Mouse (Mus musculus) neural tube, embryonic 11.5 days (tissue): ENCODE data around the gene Cmah. TPM values are rescaled to one million over a fixed set of nuclear protein-coding genes. Genes with fewer than 3 reads are reported as not detected.

Experiments used
- ATAC-seq: fragments of 200-750 bp; cut with Nextera tagmentation; 2 replicates; pipeline ENCODE4 v1.8.0; 2017; ENCODE audit warnings: moderate number of reproducible peaks, mild to moderate bottlenecking, moderate TSS enrichment, moderate library complexity; ENCODE audit not compliant: insufficient read depth, low FRiP score, low TSS enrichment
- DNase-seq: peaks from one replicate; pipeline ENCODE4 v3.0.0-alpha.2; 2015; ENCODE audit warnings: low spot score
- H3K27ac ChIP-seq: fragments of 300-500 bp; sonication (generic); 2 replicates; pipeline ENCODE4 v1.5.1; 2014; ENCODE audit warnings: low read depth, mild to moderate bottlenecking, low read length
- H3K27me3 ChIP-seq: fragments of 300-500 bp; sonication (generic); 2 replicates; pipeline ENCODE4 v1.6.1; 2014; ENCODE audit warnings: mild to moderate bottlenecking, low read length, mixed read lengths; ENCODE audit not compliant: control insufficient read depth, insufficient read depth
- H3K36me3 ChIP-seq: fragments of 300-500 bp; sonication (generic); 2 replicates; pipeline ENCODE4 v1.6.1; 2014; ENCODE audit warnings: mild to moderate bottlenecking, low read length, moderate library complexity, mixed read lengths; ENCODE audit not compliant: control insufficient read depth, insufficient read depth
- H3K4me1 ChIP-seq: fragments of 300-500 bp; sonication (generic); 2 replicates; pipeline ENCODE4 v1.6.1; 2014; ENCODE audit warnings: low read length, mixed read lengths; ENCODE audit not compliant: control insufficient read depth, insufficient read depth
- H3K4me2 ChIP-seq: fragments of 300-500 bp; sonication (generic); 2 replicates; pipeline ENCODE4 v1.6.1; 2014; ENCODE audit warnings: low read depth, mild to moderate bottlenecking, moderate library complexity
- H3K4me3 ChIP-seq: fragments of 300-500 bp; sonication (generic); 2 replicates; pipeline ENCODE4 v1.5.1; 2014; ENCODE audit warnings: low read depth, low read length
- H3K9ac ChIP-seq: fragments of 300-500 bp; sonication (generic); 2 replicates; pipeline ENCODE4 v1.6.1; 2014; ENCODE audit warnings: mild to moderate bottlenecking, low read length
- H3K9me3 ChIP-seq: fragments of 300-500 bp; sonication (generic); 2 replicates; pipeline ENCODE4 v1.6.1; 2016; ENCODE audit warnings: low read length; ENCODE audit not compliant: control insufficient read depth
- WGBS: fragments of 180-500 bp; shearing (Covaris S2); extraction: QIAGEN DNeasy Blood & Tissue Kit; methylation state at CpG from one replicate; pipeline ENCODE4 v1.1.7; 2014; 5-methylcytosine and 5-hydroxymethylcytosine counted together
- polyA plus RNA-seq: library from polyadenylated mRNA; unstranded; fragments of >200 nt; fragmentation: Nextera tagmentation; extraction: Ambion mirVana; gene quantifications from 2 replicates; pipeline ENCODE4 v1.2.1, GENCODE M21; 2014

Cmah gene
- polyA plus RNA-seq, 1 experiment from 2014 or later: 0.34 TPM

GRCm38 (mm10) chr13:24418024-24418423 lies 90.8 kb downstream of the Cmah start:
- H3K4me2 ChIP-seq: no peak overlapping the region

DNA sequence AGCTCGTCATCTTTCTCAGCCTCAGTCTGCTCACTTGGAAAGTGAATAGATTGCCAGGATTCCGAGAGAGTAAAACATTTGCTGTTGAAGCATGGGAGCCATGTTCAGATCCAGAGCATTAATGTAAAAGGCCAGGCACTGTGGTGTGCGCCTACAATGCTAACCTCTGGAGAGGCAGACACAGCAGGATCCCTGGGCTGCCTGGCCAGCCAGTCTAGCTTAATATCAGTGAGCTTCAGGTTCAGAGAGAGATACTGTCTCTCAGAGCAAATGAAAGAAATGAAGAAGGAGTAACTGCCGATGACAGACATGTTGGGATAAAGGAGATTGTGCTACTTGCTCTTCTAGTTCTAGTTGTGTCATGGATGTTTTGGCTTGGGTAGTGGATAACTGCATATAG lies 91.6 kb downstream of the Cmah start:
- no peak overlapping the region for H3K4me3 ChIP-seq
- no peaks in the 10 kb centered on the region for H3K27me3 ChIP-seq

More at GRCm38 (mm10) chr13:24418024-24418423, 90.8 kb downstream of the Cmah start:
- WGBS: 78% methylated on average over 1 of the region's 1 CpGs
- no peak overlapping the region for H3K27ac ChIP-seq
- H3K4me1 ChIP-seq: no peaks in the 10 kb centered on the region
- ATAC-seq: no peak
- H3K9me3 ChIP-seq: no peaks in the 10 kb centered on the region
- no peak overlapping the region for H3K4me3 ChIP-seq
- no peak for DNase-seq
- no peaks in the 10 kb centered on the region for H3K36me3 ChIP-seq
- no peak overlapping the region for H3K9ac ChIP-seq
- no peaks in the 10 kb centered on the region for H3K27me3 ChIP-seq

GRCm38 (mm10) chr13:24419560-24420250 lies 92.5 kb downstream of the Cmah start:
- Histone ChIP-seq H3K4me2 (no peak overlapping the region), H3K27me3 (no peaks in the 10 kb centered on the region), H3K4me1 (no peaks in the 10 kb centered on the region), H3K27ac (no peak overlapping the region), H3K36me3 (no peaks in the 10 kb centered on the region), H3K9me3 (no peaks in the 10 kb centered on the region), H3K4me3 (no peak overlapping the region), H3K9ac (no peak overlapping the region)
- DNase-seq: no peak
- ATAC-seq: no peak
- 87% methylated on average over 13 of the region's 13 CpGs for WGBS

More for the DNA sequence above, 91.6 kb downstream of the Cmah start:
- H3K36me3 ChIP-seq: no peaks in the 10 kb centered on the region
- 84% methylated on average over 4 of the region's 4 CpGs for WGBS
- ATAC-seq (no peak), DNase-seq (no peak)
- no peak overlapping the region for H3K27ac ChIP-seq
- no peaks in the 10 kb centered on the region for H3K9me3 ChIP-seq
- H3K4me1 ChIP-seq: no peaks in the 10 kb centered on the region
- H3K4me2 ChIP-seq: no peak overlapping the region
- no peak overlapping the region for H3K9ac ChIP-seq

GRCm38 (mm10) chr13:24421987-24422386 lies 94.8 kb downstream of the Cmah start:
- Histone ChIP-seq H3K4me1 (no peaks in the 10 kb centered on the region), H3K27me3 (no peaks in the 10 kb centered on the region), H3K4me3 (no peak overlapping the region), H3K27ac (no peak overlapping the region), H3K4me2 (no peak overlapping the region), H3K36me3 (no peaks in the 10 kb centered on the region), H3K9ac (no peak overlapping the region), H3K9me3 (no peaks in the 10 kb centered on the region)
- WGBS: 50% methylated on average over 3 of the region's 3 CpGs
- ATAC-seq: no peak
- no peak for DNase-seq

DNA sequence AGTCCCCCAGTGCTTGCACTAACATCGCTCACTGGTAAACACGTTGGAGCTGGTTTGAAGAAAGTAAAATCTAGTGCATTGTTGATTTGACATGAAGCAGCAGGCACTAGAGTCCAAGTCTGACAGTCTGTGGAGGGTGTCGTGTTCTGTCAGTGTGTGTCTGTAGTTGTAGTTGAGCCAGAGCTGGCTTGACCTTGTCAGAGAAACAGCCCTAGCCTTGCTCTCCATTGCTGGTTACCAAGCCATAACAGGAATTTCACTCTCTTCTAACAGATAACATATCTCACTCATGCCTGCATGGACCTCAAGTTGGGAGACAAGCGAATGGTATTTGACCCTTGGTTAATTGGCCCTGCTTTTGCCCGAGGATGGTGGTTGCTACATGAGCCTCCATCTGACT lies 103.0 kb downstream of the Cmah start:
- DNase-seq: no peak
- Histone ChIP-seq H3K4me3 (no peak overlapping the region), H3K4me1 (no peaks in the 10 kb centered on the region), H3K9me3 (no peaks in the 10 kb centered on the region), H3K36me3 (no peaks in the 10 kb centered on the region), H3K27me3 (no peaks in the 10 kb centered on the region), H3K9ac (no peak overlapping the region), H3K4me2 (no peak overlapping the region), H3K27ac (no peak overlapping the region)
- 84% methylated on average over 5 of the region's 5 CpGs for WGBS
- no peak for ATAC-seq

GRCm38 (mm10) chr13:24431593-24431992 lies 104.4 kb downstream of the Cmah start:
- no peak overlapping the region for H3K4me3 ChIP-seq
- no peaks in the 10 kb centered on the region for H3K9me3 ChIP-seq
- H3K9ac ChIP-seq: no peak overlapping the region
- ATAC-seq (no peak), DNase-seq (no peak)
- H3K4me1 ChIP-seq: no peaks in the 10 kb centered on the region
- H3K27ac ChIP-seq: no peak overlapping the region
- 79% methylated on average over 3 of the region's 3 CpGs for WGBS
- no peaks in the 10 kb centered on the region for H3K36me3 ChIP-seq
- H3K27me3 ChIP-seq: no peaks in the 10 kb centered on the region
- H3K4me2 ChIP-seq: no peak overlapping the region

GRCm38 (mm10) chr13:24442272-24442671 lies 115.1 kb downstream of the Cmah start:
- H3K4me1 ChIP-seq: no peaks in the 10 kb centered on the region
- 55% methylated on average over 6 of the region's 6 CpGs for WGBS
- ATAC-seq (no peak), DNase-seq (no peak)
- H3K27me3 ChIP-seq: no peaks in the 10 kb centered on the region
- H3K9ac ChIP-seq: no peak overlapping the region
- H3K27ac ChIP-seq: no peak overlapping the region
- H3K4me2 ChIP-seq: no peak overlapping the region
- H3K36me3 ChIP-seq: no peaks in the 10 kb centered on the region
- no peak overlapping the region for H3K4me3 ChIP-seq
- H3K9me3 ChIP-seq: no peaks in the 10 kb centered on the region

DNA sequence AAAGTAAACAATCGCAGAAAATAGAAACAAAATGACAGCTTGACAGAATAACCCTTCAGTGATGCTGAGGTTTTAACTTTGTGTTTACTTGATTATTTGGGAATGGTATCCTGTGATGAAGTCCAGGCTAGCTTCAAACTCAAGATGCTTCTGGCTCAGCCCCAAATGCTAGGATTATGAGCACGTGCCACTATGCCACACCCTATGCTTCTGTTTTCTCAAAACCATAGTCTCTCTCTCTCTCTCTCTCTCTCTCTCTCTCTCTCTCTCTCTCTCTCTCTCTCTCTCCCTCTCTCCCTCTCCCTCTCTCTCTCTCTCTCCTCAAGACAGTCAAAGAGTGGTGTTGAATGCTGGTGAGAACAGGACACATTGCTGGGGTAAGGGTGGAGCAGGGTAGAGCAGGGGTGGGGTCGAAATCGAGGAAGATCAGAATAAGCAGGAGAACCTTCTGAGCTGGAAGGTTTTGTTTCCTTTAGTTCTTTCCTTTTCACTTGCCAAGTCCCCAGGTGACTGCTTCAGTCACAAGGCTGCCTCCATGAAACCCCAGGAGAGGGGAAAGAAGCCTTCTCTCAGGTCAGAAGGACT lies 116.7 kb downstream of the Cmah start:
- H3K9me3 ChIP-seq: no peaks in the 10 kb centered on the region
- DNase-seq (no peak), ATAC-seq (no peak)
- no peaks in the 10 kb centered on the region for H3K27me3 ChIP-seq
- H3K27ac ChIP-seq: no peak overlapping the region
- H3K4me2 ChIP-seq: no peak overlapping the region
- H3K36me3 ChIP-seq: no peaks in the 10 kb centered on the region
- WGBS: 84% methylated on average over 4 of the region's 4 CpGs
- no peak overlapping the region for H3K4me3 ChIP-seq
- H3K9ac ChIP-seq: no peak overlapping the region
- no peaks in the 10 kb centered on the region for H3K4me1 ChIP-seq

DNA sequence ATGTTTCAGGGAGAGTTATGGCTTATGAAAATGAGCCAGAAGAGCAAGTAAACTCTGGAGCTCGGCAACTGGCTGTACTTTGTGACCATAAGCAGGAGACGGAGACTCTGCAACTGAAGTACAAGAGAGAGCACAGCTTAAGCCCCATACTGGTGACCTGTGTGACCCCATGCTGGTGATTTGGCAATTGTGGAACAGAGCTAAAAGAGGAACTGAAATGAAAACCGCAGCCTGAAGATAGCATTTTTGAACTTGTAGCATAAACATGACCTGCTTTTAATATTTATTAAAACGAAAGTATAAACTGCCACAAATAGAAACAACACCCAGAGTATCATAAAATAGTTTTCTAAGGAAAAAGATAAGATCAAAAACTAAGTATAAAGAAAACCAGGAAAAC lies 117.5 kb downstream of the Cmah start:
- Histone ChIP-seq H3K4me1 (no peaks in the 10 kb centered on the region), H3K9ac (no peak overlapping the region), H3K4me2 (no peak overlapping the region), H3K36me3 (no peaks in the 10 kb centered on the region), H3K9me3 (no peaks in the 10 kb centered on the region), H3K27ac (no peak overlapping the region), H3K27me3 (no peaks in the 10 kb centered on the region), H3K4me3 (no peak overlapping the region)
- WGBS: 80% methylated on average over 4 of the region's 4 CpGs
- no peak for ATAC-seq
- no peak for DNase-seq
